Mouse (Mus musculus) hematopoietic stem cell, adult 5-6 weeks (primary cell): ENCODE data around the gene Tcstv3. TPM values are rescaled to one million over a fixed set of nuclear protein-coding genes. Genes with fewer than 3 reads are reported as not detected.
"Not testable (repeated sequence)": the region's sequence is repeated elsewhere in the genome, so short reads cannot be mapped to it uniquely, and the experiment has no call there.

Experiments
- ATAC-seq, 2 experiments: fragments of 125-278 bp in 1 of 2; replicated peaks in 1 of 2; 2 replicates each; pipeline ENCODE4 v1.8.0; 2016 to 2017; ENCODE audit warnings: inconsistent platforms in 2 of 2, mild to moderate bottlenecking in 2 of 2, moderate number of reproducible peaks in 2 of 2, low read depth in 1 of 2, moderate TSS enrichment in 1 of 2; ENCODE audit not compliant: low FRiP score in 2 of 2, poor library complexity in 2 of 2, severe bottlenecking in 2 of 2, insufficient read depth in 1 of 2, low TSS enrichment in 1 of 2
- total RNA-seq: library from RNA; stranded (forward); fragments of 172-1452, 232-1000 nt; gene quantifications from 2 replicates; pipeline ENCODE4 v1.2.3, GENCODE M21; 2017

Gene Tcstv3
- total RNA-seq, result not detected in 2 replicates

GRCm38 (mm10) chr13:120316578-120316977 is at the start of gene Tcstv3:
TSS of gene Tcstv3 (plus strand) at chr13:120316878.
- ATAC-seq, result not testable (repeated sequence)

GRCm38 (mm10) chr13:120277837-120278236 is 38.8 kb upstream of the Tcstv3 start:
- peak; percentile 62 to 68; a peak in 2 of 4 replicates for ATAC-seq

- ATAC-seq, result no peak
Measured at GRCm38 (mm10) chr13:120278784-120279183, 37.9 kb upstream of the Tcstv3 start.

- ATAC-seq, result peak; percentile 5 to 19; a peak in 2 of 4 replicates
Measured at GRCm38 (mm10) chr13:120299324-120299894, 17.3 kb upstream of the Tcstv3 start.

GRCm38 (mm10) chr13:120299991-120300442 is 16.7 kb upstream of the Tcstv3 start, which contains the start of gene BC147527:
TSS of gene BC147527 (plus strand) at chr13:120300392.
- ATAC-seq, result peak; percentile 98

DNA sequence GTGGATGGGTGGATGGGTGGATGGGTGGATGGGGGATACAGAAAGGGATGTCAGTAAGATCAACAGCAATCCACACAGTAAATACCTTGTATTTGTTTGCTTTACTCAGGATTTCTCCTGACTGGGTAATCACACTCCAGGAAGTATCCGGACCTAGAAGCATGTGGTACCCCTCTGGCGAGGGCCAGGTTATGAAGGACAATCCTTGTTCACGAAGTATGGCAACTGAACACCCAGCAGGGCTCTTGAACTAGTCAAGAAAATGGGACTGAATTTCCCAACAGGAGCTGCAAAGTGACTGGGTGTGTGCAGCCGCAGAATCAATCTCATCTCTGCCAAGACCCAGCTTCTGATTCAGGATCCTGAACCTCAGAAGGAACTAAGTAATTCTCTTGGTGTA is 15.8 kb upstream of the Tcstv3 start:
- ATAC-seq, result no peak

- ATAC-seq, result peak in 1 of 2 experiments; percentile 56; a peak in 1 of 4 replicates
Measured at GRCm38 (mm10) chr13:120310749-120311148, 5.9 kb upstream of the Tcstv3 start.

DNA sequence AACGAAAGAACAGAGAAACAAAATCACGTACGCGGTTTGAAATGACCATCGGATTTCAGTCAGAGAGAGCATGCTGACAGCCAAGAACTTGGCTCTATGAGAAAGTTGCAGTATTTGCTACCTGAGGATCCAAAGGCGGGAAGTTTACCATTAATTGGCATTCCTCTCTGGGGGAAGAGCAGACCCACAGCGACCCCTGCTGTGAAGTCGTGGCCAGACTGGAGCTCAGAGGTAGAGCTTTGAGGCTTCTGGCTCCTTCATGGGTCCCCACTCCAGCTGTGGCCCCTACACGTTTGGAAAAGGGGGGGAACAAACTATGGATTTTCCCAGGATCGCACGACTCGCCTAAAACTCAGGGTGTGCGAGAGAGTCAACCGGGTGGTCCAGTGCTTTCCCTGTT is 3.1 kb upstream of the Tcstv3 start:
- peak; percentile 48 to 67; a peak in 3 of 4 replicates for ATAC-seq

DNA sequence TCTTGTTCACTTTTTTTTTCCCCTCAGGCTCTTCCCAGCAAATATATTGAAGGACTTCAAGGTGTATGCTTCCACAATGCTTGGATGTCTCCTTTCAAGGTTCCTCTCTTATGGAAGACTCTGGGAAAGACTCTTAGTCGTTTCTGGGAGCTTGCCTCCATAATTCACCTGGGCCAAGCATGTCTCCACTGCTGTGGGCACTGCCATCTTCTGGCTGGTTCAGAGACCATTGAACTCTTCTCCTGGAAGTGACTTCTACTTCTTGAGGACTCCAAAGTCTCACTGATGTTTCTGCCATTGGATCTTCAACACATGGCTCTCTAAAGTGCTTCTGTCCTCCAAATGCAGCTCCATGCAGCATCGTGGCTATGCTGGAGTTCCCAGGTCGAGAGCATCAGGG is 3.5 kb downstream of the Tcstv3 start:
- no peak for ATAC-seq

GRCm38 (mm10) chr13:120320721-120321120 is 4.0 kb downstream of the Tcstv3 start:
- ATAC-seq, result no peak

Other genes with a start within 250 kb of the Tcstv3 start
- gene Gm20767, start 176.6 kb upstream of the Tcstv3 start, total RNA-seq, result not detected in 2 replicates
- gene Gm21818, start 144.4 kb upstream of the Tcstv3 start, total RNA-seq, result not detected in 2 replicates
- 2.6 TPM in 1 of 2 replicates, not detected in the other for gene Gm21762, start 100.9 kb upstream of the Tcstv3 start, total RNA-seq
- not detected in 2 replicates for gene Gm21731, start 77.8 kb upstream of the Tcstv3 start, total RNA-seq
- not detected in 2 replicates for gene AF067061, start 53.8 kb upstream of the Tcstv3 start, total RNA-seq
- gene BC147527, start 16.5 kb upstream of the Tcstv3 start, total RNA-seq, result 9.1 and 26.5 TPM in 2 replicates